Mouse (Mus musculus): ENCODE measurements around the gene Nudcd3.

The Nudcd3 gene

DNA sequence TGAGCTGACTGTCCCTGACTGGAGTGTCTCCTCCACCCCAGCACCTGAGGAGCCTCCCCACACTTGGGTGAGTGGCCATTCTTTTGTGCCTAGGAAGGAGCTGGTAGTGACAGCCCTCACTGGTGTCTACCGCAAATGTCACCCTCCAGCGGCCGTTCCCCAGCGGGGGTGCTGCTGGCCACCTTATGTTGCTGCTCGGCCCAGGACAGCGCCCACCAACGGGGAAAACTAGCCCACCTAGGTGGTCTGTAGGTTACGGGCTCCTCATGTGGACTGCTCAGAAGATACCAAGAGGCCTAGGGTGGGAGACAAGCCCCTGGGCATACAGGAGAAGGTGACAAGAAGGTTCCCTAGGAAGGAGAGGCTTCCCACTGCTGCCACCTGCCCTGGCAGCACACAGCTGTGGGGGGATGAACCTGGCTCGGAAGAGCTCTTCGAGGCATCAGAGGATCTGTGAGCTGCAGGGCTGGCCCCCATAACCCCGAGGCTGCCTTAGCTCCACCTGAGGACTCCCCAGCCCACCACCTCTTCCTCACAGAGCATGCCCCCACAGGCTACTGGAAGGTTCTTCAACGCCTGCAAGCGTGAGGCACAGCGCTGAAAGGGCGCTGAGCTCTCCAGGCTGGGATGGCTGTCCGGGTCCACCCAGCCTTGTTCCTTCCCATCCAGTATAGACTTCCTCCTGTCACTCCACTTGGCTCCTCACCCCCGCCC lies 136.6 kb downstream of the Nudcd3 start:
- DNase-seq (ENCODE audit: low read depth, low spot score) = no peak

GRCm38 (mm10) chr11:6063065-6063464 lies 137.2 kb downstream of the Nudcd3 start:
- DNase-seq (ENCODE audit: low read depth, low spot score) = no peak

DNA sequence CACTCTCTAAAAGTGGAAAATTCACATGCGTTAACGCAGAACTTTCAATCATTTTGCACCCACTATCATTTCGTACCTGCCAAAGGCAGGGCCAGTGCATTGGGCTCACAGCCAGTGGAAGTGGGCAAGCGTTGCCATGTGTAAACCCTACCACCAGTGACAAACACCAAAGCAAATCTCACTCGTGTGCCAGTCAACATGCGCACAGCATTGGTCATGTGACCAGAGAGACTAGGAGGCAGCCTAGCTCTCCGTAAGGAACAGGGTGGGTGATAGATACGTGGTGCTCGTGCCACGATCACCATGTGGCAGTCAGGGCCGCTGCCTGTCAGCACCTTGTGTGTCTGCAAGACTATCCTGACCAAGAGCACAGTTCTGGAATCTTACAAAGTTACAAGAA lies 137.9 kb downstream of the Nudcd3 start:
- no peak for DNase-seq (ENCODE audit: low read depth, low spot score)

- DNase-seq (ENCODE audit: low read depth, low spot score) = no peak
Measured at GRCm38 (mm10) chr11:6061891-6062290, 138.3 kb downstream of the Nudcd3 start.

DNA sequence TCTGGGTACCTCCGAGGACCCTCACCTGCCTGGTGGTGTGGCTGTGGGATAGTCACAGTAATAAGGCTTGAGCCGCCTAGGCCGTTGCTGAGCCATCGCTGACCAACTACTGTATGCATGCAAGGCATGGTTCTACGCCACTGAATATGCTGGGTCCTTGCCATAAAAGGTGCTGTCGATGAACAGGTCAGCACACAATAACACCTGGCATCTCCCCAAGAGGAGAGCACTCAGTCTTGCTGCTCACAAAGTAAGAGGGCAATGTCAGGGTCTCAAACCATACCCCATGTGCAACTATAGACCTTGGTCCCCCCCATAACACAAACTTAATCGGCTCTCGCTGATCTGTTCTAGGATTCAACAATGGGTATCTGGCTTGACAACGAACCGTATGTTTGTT lies 141.1 kb downstream of the Nudcd3 start:
- no peak for DNase-seq (ENCODE audit: low read depth, low spot score)

All from telencephalon, adult 2 months (tissue).